Mouse (Mus musculus) ES-Bruce4 (cell line): ENCODE measurements around the gene Zcchc3.
A peak's percentile ranks its signal among the peaks of the same experiment; 100 is the strongest.

ENCODE experiments used
- CTCF ChIP-seq: IDR thresholded peaks from one replicate; pipeline ENCODE4 v1.8.1; 2011; ENCODE audit warnings: low read depth, low read length
- EP300 ChIP-seq: IDR thresholded peaks from 2 replicates; pipeline ENCODE4 v1.6.1; 2011; ENCODE audit warnings: low read depth, low read length; ENCODE audit not compliant: insufficient read depth
- POLR2A ChIP-seq: IDR thresholded peaks from one replicate; pipeline ENCODE4 v1.8.1; 2011; ENCODE audit warnings: low read length; ENCODE audit not compliant: insufficient read depth

- TF ChIP-seq CTCF (peak; percentile 97), POLR2A (no peak), EP300 (no peak)
These were observed 46.2 kb downstream of the Zcchc3 start for GRCm38 (mm10) chr2:152368532-152369140.
